Mouse (Mus musculus) MEL (cell line): ENCODE data around the gene Fam122c. TPM values are rescaled to one million over a fixed set of nuclear protein-coding genes. Genes with fewer than 3 reads are reported as not detected.

Experiments
- DNase-seq: peaks from one replicate; pipeline ENCODE4 v3.0.0; 2011; ENCODE audit warnings: low read depth, low spot score
- H3K27ac ChIP-seq: 2 replicates; pipeline ENCODE4 v1.5.1; 2012; ENCODE audit warnings: low read depth, mild to moderate bottlenecking, control low read depth, low read length, moderate library complexity; ENCODE audit not compliant: control insufficient read depth
- H3K27me3 ChIP-seq, 2 experiments: fragments of 150-350 bp in 1 of 2; sonication (generic) in 1 of 2; 2 replicates each; pipeline ENCODE4 v1.6.1; 2012; ENCODE audit warnings: low read length in 2 of 2, mild to moderate bottlenecking in 2 of 2, improper control_type of control experiment in 1 of 2, moderate library complexity in 1 of 2; ENCODE audit not compliant: insufficient read depth in 2 of 2, control insufficient read depth in 1 of 2
- H3K36me3 ChIP-seq, 2 experiments: 2 replicates each; pipeline ENCODE4 v1.6.1; 2012 to 2014; ENCODE audit warnings: low read length in 2 of 2, improper control_type of control experiment in 1 of 2, inconsistent platforms in 1 of 2, mild to moderate bottlenecking in 1 of 2; ENCODE audit not compliant: insufficient read depth in 2 of 2, control insufficient read depth in 1 of 2
- H3K4me1 ChIP-seq, 2 experiments: fragments of 150-350 bp in 1 of 2; sonication (generic) in 1 of 2; 2 replicates each; pipeline ENCODE4 v1.6.1; 2012; ENCODE audit warnings: low read length in 2 of 2, improper control_type of control experiment in 1 of 2, mild to moderate bottlenecking in 1 of 2; ENCODE audit not compliant: insufficient read depth in 2 of 2, control insufficient read depth in 1 of 2
- H3K4me3 ChIP-seq, 2 experiments: fragments of 150-350 bp in 1 of 2; sonication (generic) in 1 of 2; 2 replicates each; pipeline ENCODE4 v1.5.1; 2012; ENCODE audit warnings: low read depth in 2 of 2, low read length in 2 of 2, mild to moderate bottlenecking in 2 of 2, moderate library complexity in 2 of 2, control low read depth in 1 of 2, improper control_type of control experiment in 1 of 2; ENCODE audit not compliant: control insufficient read depth in 1 of 2, insufficient read depth in 1 of 2
- H3K79me2 ChIP-seq: 2 replicates; pipeline ENCODE4 v1.6.1; 2012; ENCODE audit warnings: mild to moderate bottlenecking, low read length, moderate library complexity; ENCODE audit not compliant: control insufficient read depth, poor library complexity, insufficient read depth
- H3K9ac ChIP-seq: 2 replicates; pipeline ENCODE4 v1.6.1; 2012; ENCODE audit warnings: low read depth, mild to moderate bottlenecking, control low read depth, low read length, moderate library complexity; ENCODE audit not compliant: control insufficient read depth, poor library complexity, severe bottlenecking
- H3K9me3 ChIP-seq: fragments of 150-350 bp; sonication (generic); replicated peaks from 2 replicates; pipeline ENCODE4 v1.6.1; 2012; ENCODE audit warnings: mild to moderate bottlenecking, low read length, improper control_type of control experiment, moderate library complexity; ENCODE audit not compliant: insufficient read depth
- BHLHE40 ChIP-seq: IDR thresholded peaks from 2 replicates; pipeline ENCODE4 v1.6.1; 2012; ENCODE audit warnings: low read depth, mild to moderate bottlenecking, inconsistent platforms, low read length, improper control_type of control experiment, borderline replicate concordance
- E2F4 ChIP-seq: IDR thresholded peaks from 2 replicates; pipeline ENCODE4 v1.6.1; 2011; ENCODE audit warnings: low read depth, low read length, improper control_type of control experiment, borderline replicate concordance
- HCFC1 ChIP-seq: IDR thresholded peaks from 2 replicates; pipeline ENCODE4 v1.6.1; 2012; ENCODE audit warnings: low read depth, mild to moderate bottlenecking, inconsistent platforms, low read length, improper control_type of control experiment, moderate library complexity
- MAZ ChIP-seq: IDR thresholded peaks from 2 replicates; pipeline ENCODE4 v1.6.1; 2012; ENCODE audit warnings: low read depth, mild to moderate bottlenecking, inconsistent platforms, low read length, improper control_type of control experiment
- RAD21 ChIP-seq: IDR thresholded peaks from 2 replicates; pipeline ENCODE4 v1.6.1; 2011; ENCODE audit warnings: mild to moderate bottlenecking, low read depth, low read length, improper control_type of control experiment
- SIN3A ChIP-seq: IDR thresholded peaks from 2 replicates; pipeline ENCODE4 v1.6.1; 2012; ENCODE audit warnings: low read length, improper control_type of control experiment, inconsistent platforms
- SMC3 ChIP-seq: IDR thresholded peaks from 2 replicates; pipeline ENCODE4 v1.6.1; 2011; ENCODE audit warnings: low read depth, low read length, improper control_type of control experiment
- USF1 ChIP-seq: IDR thresholded peaks from 2 replicates; pipeline ENCODE4 v1.6.1; 2014; ENCODE audit warnings: low read depth, mild to moderate bottlenecking, inconsistent platforms, low read length, improper control_type of control experiment, moderate library complexity
- USF2 ChIP-seq, 2 experiments: IDR thresholded peaks; 2 replicates each; pipeline ENCODE4 v1.6.1; 2011 to 2012; ENCODE audit warnings: improper control_type of control experiment in 2 of 2, low read length in 2 of 2, borderline replicate concordance in 1 of 2, inconsistent platforms in 1 of 2, low read depth in 1 of 2, mild to moderate bottlenecking in 1 of 2; ENCODE audit not compliant: insufficient read depth in 1 of 2
- ZC3H11A ChIP-seq: IDR thresholded peaks from 2 replicates; pipeline ENCODE4 v1.6.1; 2012; ENCODE audit warnings: low read depth, mild to moderate bottlenecking, inconsistent platforms, low read length, improper control_type of control experiment
- ZKSCAN1 ChIP-seq: IDR thresholded peaks from 2 replicates; pipeline ENCODE4 v1.6.1; 2012; ENCODE audit warnings: low read depth, mild to moderate bottlenecking, inconsistent platforms, low read length, improper control_type of control experiment, moderate library complexity
- ZMIZ1 ChIP-seq: IDR thresholded peaks from 2 replicates; pipeline ENCODE4 v1.6.1; 2012; ENCODE audit warnings: low read depth, mild to moderate bottlenecking, inconsistent platforms, low read length, improper control_type of control experiment, moderate library complexity
- polyA plus RNA-seq, 2 experiments: library from polyadenylated mRNA; stranded (reverse) in 1 of 2; unstranded in 1 of 2; fragments of >175 nt in 1 of 2; fragments of >200 nt in 1 of 2; gene quantifications; 2 replicates each; pipeline versions ENCODE4 v1.2.1 to v1.2.4; 2012; ENCODE audit warnings: low replicate concordance in 2 of 2, low read depth in 1 of 2; ENCODE audit not compliant: insufficient read length in 2 of 2, insufficient read depth in 1 of 2, missing spikeins in 1 of 2
- total RNA-seq: library from RNA; depleted of rRNA; stranded (reverse); fragments of 300-350 nt; gene quantifications from 2 replicates; pipeline ENCODE4 v1.2.3, GENCODE M21; 2012

Gene Fam122c
- total and polyA plus RNA-seq, 3 experiments: not detected

- Histone ChIP-seq H3K27ac (no peak overlapping the region), H3K27me3 (no peaks in the 10 kb centered on the region), H3K9ac (no peak overlapping the region), H3K4me1 (no peaks in the 10 kb centered on the region), H3K9me3 (no peaks in the 10 kb centered on the region), H3K79me2 (no peaks in the 10 kb centered on the region), H3K36me3 (no peaks in the 10 kb centered on the region), H3K4me3 (no peak overlapping the region)
- TF ChIP-seq RAD21: no peak
- TF ChIP-seq SIN3A: no peak
- no peak for TF ChIP-seq ZMIZ1
- no peak for TF ChIP-seq HCFC1
- TF ChIP-seq E2F4: no peak
- TF ChIP-seq ZC3H11A: no peak
- no peak for TF ChIP-seq BHLHE40
- TF ChIP-seq ZKSCAN1: no peak
- DNase-seq: no peak
These were observed 41.3 kb upstream of the Fam122c start for GRCm38 (mm10) chrX:53231965-53232364.

GRCm38 (mm10) chrX:53233689-53234088 lies 39.5 kb upstream of the Fam122c start:
- no peaks in the 10 kb centered on the region for H3K27me3 ChIP-seq
- H3K9ac ChIP-seq: no peak overlapping the region
- no peaks in the 10 kb centered on the region for H3K79me2 ChIP-seq

DNA sequence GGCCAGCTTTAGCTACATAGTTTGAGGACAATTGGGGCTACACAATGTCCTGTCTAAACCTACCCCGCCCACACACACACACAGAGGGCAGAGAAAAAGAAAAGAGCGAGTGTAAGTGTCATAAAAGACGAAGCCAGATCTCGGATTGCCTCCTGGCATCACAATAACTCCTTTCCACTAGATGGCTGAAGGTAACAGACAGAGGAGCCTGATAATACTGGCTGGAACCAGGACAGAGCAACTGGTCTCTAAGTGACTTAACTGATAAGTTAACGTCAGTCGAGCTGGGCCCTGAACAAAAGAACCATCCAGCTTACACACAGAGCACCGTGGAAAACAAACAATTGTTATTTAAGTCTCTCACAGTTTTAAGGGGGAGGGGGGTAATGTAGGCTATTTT lies 36.8 kb upstream of the Fam122c start:
- H3K9ac ChIP-seq: no peak overlapping the region
- DNase-seq: no peak
- no peaks in the 10 kb centered on the region for H3K27me3 ChIP-seq
- TF ChIP-seq USF1 (no peak), MAZ (no peak)
- no peak overlapping the region for H3K27ac ChIP-seq
- no peaks in the 10 kb centered on the region for H3K79me2 ChIP-seq
- H3K4me3 ChIP-seq: no peak overlapping the region
- no peaks in the 10 kb centered on the region for H3K4me1 ChIP-seq
- no peaks in the 10 kb centered on the region for H3K9me3 ChIP-seq
- no peaks in the 10 kb centered on the region for H3K36me3 ChIP-seq

More at GRCm38 (mm10) chrX:53233689-53234088, 39.5 kb upstream of the Fam122c start:
- no peak for DNase-seq
- H3K9me3 ChIP-seq: no peaks in the 10 kb centered on the region
- H3K27ac ChIP-seq: no peak overlapping the region
- TF ChIP-seq USF2 (IDR thresholded peaks at IDR 0.05; ENCODE audit: borderline replicate concordance in 1 of 2, insufficient read depth in 1 of 2, low read depth in 1 of 2, low read length in 2 of 2) (no peak), SIN3A (no peak), E2F4 (no peak), SMC3 (no peak), USF1 (no peak), HCFC1 (no peak)
- H3K4me1 ChIP-seq: no peaks in the 10 kb centered on the region
- no peak overlapping the region for H3K4me3 ChIP-seq
- H3K36me3 ChIP-seq: no peaks in the 10 kb centered on the region
